Mouse (Mus musculus) T-helper 17 cell (primary cell): ENCODE measurements around the gene Gm9922.

Source experiments
- in situ Hi-C, 2 experiments: fragments of 300-600 bp; cut with MboI, MseI; formaldehyde crosslinking; loops; 1 replicate in 1 of 2; 2 replicates in 1 of 2; pipeline ENCODE4 v1.15.1; 2025; ENCODE audit warnings: high pct_unique_total_duplicates in 2 of 2

Gene Gm9922

DNA sequence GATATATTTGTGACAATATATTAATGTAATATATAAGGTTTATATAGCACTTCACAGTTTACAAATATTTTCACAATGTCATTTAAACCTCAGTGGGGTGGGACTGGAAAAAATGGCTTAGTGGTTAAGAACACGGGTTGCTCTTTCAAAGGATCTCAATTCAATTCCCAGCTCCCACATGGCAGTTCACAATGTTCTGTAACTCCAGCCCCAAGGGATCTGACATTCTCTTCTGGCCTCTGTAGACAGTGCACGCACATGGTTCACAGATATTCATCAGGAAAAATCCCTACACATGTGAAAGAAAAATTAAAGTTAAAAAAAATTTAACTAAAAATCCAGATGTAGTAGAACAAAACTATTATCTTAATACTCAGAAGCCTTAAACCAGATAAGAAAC lies 41.2 kb downstream of the Gm9922 start:
- in situ Hi-C loops = no loop called here

- in situ Hi-C loops = no loop called here
These were observed 41.9 kb downstream of the Gm9922 start for GRCm38 (mm10) chr14:101687696-101688095.
